Mouse (Mus musculus) cerebral cortex, adult 2 months (tissue): ENCODE measurements around the gene Hpse.

Source experiments
- WGBS: fragments of 180-500 bp; shearing (Covaris S2); methylation state at CpG from one replicate; pipeline ENCODE4 v1.1.7; 2018; 5-methylcytosine and 5-hydroxymethylcytosine counted together

The Hpse gene

DNA sequence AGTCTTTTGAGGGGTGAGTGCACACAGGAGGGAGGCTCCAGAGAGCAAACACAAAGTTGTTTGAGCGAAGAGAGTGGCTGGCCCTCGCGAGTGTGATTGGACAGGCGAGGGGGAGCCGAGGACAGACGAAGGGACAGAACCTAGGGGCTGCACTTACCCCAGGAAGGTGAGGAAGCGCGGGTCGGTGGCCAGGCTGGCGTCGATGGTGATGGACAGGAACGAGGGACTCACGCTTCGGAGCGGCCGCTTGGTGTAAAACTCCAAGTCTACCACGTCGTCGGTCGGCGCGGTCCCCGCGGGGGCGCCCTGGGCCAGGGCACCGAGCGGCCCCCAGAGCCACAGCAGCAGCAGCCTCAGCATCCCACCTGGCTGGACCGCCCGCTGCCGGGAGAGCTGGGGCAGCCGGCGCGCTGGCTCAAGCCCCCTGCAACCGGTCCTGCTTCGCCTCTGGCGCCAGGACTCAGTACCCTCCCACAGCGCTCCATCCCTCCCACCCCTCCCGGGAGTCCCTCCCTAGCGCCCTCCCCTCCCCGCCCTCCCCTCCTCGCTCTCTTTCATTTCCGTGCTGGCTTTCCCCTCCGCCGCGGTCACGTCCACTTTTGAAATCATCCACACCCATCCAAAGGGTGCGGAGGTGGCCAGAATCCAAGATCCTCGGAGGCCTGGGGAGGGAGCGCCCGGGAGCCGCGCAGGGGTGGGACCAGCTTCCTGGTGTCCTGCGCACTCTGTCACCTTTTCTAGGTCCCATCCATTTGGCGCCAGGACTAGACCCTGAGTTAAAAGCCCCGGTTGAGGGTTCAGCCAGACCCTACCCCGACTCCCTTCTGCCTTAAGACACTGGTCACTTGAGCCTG is at the start of gene Hpse:
Hpse (minus strand) TSS at position 482 of the 854 bp plus-strand sequence.
- WGBS: under 1% methylated on average over 54 of the region's 56 CpGs

GRCm38 (mm10) chr5:100766026-100766425 is 46.5 kb upstream of the Hpse start:
- WGBS: 69% methylated on average over 7 of the region's 7 CpGs

- WGBS: 93% methylated on average over 7 of the region's 7 CpGs
Observed at GRCm38 (mm10) chr5:100761736-100762135, 42.2 kb upstream of the Hpse start.

- WGBS: 86% methylated on average over 10 of the region's 10 CpGs
Observed at GRCm38 (mm10) chr5:100760049-100760663, 40.6 kb upstream of the Hpse start.

DNA sequence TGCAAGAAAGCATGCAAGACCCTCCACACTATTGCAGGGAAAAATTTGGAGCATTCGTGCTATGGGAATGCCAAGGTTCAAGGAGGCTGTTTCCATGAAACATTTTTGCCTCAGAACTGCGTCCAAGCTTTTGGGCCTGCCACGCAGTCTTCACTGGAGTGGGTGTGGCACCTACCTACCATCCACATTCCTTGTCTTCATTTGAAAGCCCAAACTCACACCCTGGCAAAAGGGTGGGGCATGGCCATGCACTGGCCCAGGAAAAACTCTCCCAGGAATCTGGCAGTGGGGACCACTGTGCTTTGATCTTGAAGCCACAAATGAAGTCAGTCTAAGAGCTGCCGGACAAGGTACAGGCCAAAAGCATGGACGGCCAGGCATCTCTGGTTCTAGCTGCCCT is 38.6 kb upstream of the Hpse start:
- 95% methylated on average over 5 of the region's 5 CpGs for WGBS

GRCm38 (mm10) chr5:100753407-100753806 is 33.9 kb upstream of the Hpse start:
- 75% methylated on average over 7 of the region's 7 CpGs for WGBS

- WGBS: 60% methylated on average over 4 of the region's 4 CpGs
Observed at GRCm38 (mm10) chr5:100751655-100752054, 32.1 kb upstream of the Hpse start.

DNA sequence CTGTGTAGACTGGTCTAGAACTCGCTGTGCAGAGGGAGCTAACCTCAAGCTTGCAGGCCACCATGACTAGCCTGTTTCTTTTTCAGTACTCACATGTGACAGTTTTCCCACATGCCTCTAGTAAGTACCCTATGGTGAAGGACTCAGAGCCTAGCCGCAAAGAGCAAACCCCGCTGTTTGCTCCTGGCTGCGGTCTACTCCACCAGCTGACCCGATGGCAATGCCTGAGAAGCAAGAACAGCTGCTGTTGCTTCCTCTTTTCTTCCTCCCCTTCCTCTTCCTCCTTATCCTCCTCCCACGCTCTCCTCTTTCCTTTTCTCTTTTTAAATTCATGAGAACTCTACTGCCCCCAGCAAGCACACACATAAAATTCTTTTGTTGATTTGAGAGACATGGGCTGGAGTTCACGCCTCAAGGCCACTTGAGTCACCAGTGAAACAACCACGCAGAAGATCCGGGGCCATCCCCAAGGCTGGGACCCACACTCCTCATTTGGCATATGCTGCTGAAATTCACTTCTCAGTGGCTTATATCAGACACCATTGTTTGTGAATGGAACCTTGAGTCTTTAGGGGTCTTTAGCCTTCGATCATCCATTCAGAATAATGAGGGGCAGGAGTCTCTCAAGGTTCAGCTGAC is 31.2 kb upstream of the Hpse start:
- WGBS: 82% methylated on average over 10 of the region's 10 CpGs

DNA sequence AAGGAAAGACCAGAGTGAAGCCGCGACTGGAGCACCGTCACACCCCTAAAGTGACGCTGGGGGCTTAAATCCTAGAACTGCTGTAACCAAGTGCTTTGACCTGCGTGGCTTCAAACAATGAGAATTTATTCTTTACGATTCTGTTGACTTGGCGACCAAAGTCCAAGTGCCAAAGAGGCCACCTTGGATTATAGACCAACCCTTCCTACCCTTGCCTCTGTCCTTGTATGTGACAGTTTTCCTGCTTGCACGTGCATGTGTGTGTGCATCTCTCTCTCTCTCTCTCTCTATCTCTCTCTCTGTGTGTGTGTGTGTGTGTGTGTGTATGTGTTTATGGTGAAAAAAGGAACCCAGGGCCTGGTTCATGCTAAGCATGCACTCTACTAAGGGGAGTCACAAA is 19.3 kb upstream of the Hpse start:
- WGBS: 95% methylated on average over 8 of the region's 8 CpGs

DNA sequence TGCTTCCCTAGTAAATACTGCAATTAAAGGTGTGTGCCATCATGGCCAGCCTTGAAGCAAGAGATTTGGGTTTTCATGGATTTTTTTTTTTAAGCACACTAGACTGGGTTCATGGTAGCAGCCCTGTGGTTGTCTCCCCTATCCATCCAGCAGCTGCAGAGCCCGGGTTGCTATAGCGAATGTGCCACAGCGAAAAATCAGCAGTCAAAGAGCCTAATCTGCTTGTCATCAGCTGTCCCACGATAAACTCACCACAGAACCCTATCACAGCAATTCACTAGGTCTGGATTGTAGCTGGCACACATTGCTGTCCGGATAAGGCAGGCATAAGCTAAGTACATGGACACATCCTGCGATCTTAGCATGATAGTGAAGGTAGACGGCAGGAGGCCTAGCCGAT is 17.4 kb upstream of the Hpse start:
- WGBS: 90% methylated on average over 8 of the region's 8 CpGs

DNA sequence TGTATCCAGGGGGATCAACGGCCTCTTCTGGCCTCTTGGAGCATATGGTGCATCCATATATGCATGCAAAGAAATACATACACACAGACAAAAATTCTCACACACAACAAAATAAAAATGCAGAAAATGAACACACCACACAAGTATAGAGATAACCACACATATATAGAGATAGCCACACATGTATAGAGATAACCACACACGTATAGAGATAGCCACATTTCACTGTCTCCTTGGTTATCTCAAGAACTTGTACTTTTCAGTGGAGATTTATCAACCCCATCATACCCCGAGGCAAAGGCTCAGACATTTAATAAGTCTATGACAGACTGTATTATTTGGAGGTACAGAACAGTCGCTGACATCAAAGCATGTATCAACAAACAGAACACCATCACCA is 15.0 kb upstream of the Hpse start:
- 88% methylated on average over 4 of the region's 4 CpGs for whole genome bisulfite sequencing

- WGBS: 83% methylated on average over 13 of the region's 13 CpGs
Observed at GRCm38 (mm10) chr5:100728757-100729156, 9.2 kb upstream of the Hpse start.

DNA sequence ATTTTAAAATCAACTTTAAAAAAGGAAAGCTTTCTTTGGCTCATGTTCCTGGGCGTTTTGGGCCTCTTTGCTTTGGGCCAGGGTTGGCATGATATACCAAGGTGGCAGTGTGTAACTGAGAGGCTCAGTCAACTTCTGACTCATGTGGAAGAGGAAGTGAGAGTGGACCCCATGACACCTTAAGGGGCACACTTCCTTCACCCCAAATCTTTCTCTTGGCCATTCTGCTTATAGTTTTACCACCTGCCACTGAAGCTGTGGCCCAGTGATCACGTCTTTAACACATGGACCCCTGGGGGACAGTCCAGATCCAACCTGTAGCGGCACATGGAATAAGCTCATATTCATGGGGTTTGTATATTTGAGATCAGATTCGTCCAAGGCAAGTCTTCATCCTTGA is 6.5 kb upstream of the Hpse start:
- 88% methylated on average over 4 of the region's 4 CpGs for WGBS

DNA sequence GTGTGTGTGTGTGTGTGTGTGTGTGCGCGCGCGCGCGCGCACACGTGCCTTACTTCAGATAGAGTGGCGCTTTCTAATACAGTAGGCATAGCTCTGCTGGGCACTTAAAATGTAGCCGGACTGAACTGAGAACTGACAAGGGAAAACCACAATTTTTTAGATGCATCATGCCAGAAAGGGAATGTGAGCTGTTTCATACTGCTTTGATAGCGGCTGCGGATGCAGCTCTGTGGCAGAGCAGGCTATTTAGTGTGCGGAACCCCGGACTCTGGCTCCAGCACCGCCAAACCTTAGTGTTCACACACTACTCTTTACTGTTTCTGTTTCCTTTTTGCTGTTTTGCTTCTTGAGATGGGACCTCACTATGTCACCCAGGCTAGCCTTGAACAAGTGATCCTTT is 2.8 kb downstream of the Hpse start:
- 93% methylated on average over 15 of the region's 15 CpGs for WGBS

DNA sequence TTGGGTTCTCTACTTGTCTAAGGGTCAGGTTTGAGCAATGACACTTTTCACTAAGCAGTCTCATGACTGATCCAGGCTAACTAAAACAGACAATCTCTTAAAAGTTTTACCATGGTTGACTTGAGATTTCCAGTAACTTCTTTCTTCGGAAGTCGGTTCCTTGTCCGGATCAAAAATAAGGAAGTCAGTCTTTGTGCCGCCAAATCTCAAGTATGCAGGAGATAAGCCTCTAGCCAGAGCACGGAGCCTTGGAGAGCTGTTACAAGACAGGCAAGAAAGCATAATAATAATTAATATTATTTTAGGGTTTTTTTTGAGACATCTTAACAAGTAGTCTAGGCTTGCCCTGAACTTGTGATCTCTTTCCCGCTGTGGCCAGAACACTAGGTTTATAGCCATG is 8.3 kb downstream of the Hpse start:
- 94% methylated on average over 6 of the region's 6 CpGs for WGBS

DNA sequence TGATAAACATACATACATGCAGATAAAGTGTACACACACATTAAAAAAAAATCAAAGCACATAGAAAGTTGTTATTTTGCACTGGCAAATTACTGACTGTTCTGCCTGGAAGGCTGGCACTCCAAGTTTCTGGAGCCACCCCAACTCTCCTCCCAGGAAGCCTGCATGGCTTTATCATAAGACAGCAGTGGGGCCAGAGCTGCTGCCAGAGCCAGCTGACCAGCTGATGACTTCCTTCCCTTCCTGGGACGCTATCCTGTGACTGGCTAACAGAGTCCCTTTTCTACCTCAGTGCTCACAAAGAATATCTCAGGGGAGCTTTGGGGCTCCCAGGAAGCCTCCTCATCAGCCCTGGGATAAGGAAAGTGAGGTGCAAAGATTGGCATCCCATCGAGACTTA is 9.5 kb downstream of the Hpse start:
- 57% methylated on average over 2 of the region's 2 CpGs for WGBS

- WGBS: 86% methylated on average over 6 of the region's 6 CpGs
Observed at GRCm38 (mm10) chr5:100709035-100709434, 10.5 kb downstream of the Hpse start.

- WGBS: 67% methylated on average over 8 of the region's 8 CpGs
Observed at GRCm38 (mm10) chr5:100706675-100707074, 12.8 kb downstream of the Hpse start.

DNA sequence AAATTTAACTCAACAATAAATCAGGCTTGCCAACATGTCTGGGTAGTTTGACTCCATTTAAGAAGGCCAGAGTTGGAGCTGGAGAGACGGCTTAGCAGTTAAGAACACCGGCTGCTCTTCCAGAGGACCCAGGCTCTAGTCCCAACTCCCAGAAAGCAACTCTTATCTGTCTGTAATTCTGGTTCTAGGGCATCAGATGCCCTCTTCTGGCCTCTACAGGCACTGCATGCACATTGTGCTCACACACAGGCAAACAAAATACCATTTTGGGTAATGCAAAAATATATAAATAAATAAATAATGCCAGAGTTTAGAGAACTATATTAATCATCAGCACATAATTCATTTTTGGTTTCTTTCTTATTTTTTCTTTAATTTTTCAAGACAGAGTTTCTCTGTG is 15.2 kb downstream of the Hpse start:
- WGBS: 96% methylated on average over 2 of the region's 2 CpGs

DNA sequence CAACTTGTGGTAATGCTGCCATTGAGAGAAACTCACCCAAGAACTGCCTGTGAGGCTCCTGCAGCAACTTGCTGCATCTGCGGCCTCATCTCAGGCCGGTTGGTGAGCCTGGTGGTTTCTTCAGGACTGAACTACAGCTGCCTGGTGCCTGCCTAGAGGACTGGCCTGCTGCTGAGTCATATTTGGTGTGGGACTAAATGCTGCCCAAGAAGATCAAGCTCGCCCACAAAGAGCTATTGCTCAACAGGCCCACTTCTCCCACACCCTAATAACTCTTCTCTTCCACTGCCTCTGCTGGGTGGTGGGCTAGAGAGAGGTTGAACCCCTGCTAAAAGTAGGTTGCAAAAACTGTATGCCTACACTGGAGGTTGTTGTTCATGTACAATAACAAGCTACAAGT is 17.2 kb downstream of the Hpse start:
- WGBS: 90% methylated on average over 3 of the region's 3 CpGs

DNA sequence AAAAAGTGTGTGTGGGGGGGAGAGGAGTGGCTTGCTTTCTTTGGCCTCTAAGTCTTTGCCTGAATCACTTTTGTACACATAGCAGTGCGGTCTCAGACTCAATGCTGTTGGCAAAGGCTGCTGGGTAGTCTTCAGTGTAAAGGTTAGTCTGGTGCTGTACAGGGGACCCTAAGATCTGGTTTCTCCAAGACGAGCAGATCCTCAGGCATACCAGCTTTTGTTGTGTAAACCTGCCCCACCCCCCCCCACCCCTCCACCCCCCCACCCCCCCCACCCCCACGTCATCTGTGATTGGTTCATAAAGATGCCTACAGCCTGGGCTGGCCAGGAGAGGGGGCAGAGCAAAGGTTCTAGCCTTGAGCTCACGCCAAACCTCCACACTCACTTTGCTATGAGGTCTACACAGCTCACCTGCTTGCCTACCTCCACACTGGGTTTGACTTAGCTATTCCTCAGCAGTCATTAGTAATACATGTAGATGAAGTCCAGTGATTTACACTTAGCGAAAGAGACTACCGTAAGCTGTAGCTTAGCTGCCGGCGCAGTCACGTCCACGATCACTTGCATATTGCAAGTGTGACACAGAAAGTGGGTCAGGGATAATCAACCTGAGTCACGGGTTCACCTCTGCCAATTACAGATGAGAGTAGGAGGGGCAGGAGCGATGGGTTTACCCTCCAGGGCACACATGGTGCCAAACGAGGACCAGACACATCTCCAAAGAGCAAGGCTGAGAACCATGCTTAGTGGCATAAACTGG is 18.5 kb downstream of the Hpse start:
- WGBS: 84% methylated on average over 13 of the region's 13 CpGs

GRCm38 (mm10) chr5:100697886-100698285 is 21.6 kb downstream of the Hpse start:
- WGBS: 52% methylated on average over 2 of the region's 2 CpGs
